Mouse (Mus musculus): ENCODE measurements around the gene Tbpl1. TPM values are rescaled to one million over a fixed set of nuclear protein-coding genes. Genes with fewer than 3 reads are reported as not detected.

The Tbpl1 gene
- polyA plus RNA-seq, 1 experiment from 2014 or later: 76.9 TPM

DNA sequence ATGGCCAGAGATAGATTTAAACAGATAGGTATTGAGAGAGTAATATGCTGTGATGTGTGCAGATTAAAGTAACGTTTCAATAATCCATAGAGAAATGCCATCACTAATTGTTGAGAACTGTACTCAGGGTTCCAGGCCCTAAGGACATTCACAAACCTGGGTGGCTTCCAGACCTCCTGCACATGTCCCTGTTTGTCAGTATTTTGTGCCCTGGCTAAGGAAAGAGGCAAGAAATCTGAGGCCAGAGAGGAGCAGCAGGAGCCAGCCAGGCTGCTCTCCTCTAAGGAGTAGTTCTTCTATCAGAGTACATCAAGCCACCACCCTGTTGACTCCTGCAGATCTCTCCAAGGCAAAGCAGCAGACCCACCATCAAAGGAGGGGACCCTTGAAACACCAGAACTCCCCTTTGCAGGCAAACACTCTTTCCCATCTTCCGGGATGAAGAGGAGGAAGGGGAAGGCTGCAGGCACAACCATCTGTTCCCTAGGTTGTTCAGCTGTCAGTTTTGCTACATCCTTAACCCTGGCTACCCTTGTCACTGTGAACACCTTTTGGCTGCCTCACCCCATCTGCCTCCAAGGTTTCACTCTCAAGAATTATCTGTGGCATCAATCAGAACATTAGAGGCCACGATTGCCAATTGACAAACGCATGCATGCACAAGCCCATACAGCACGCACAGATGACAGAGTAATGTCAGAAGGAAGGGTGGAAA lies 71.3 kb downstream of the Tbpl1 start:
- H3K4me1 ChIP-seq (replicated peaks): peaks cover 15% of the 10 kb centered on the region
- ATAC-seq (ENCODE audit: insufficient number of reproducible peaks, insufficient read depth, low FRiP score, low TSS enrichment, low read depth): no peak
- no peak overlapping the region for H3K4me2 ChIP-seq
- H3K27me3 ChIP-seq: no peaks in the 10 kb centered on the region
- no peaks in the 10 kb centered on the region for H3K36me3 ChIP-seq
- WGBS: 85% methylated on average over 5 of the region's 5 CpGs
- H3K4me3 ChIP-seq (replicated peaks): no peak overlapping the region
- H3K27ac ChIP-seq: no peak overlapping the region
- H3K9me3 ChIP-seq: no peaks in the 10 kb centered on the region
- no peak overlapping the region for H3K9ac ChIP-seq (replicated peaks)

DNA sequence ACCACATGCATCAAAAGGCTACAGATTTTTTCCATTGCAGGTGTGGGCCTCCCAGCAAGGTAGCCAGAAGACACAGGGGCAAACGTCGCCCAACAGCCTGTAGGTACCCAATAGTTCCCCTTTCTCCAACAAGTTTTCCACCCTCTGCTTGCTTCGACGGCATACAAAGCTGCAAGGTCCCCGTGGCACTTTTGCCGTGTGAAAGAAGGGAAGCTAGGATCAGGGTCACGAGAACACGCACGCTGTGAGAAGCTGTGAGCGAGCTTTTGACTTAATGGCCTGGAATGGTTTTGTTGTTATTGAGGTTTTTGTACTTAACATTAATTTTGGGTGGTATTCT lies 72.4 kb downstream of the Tbpl1 start:
- Histone ChIP-seq H3K36me3 (no peaks in the 10 kb centered on the region), H3K4me1 (replicated peaks) (peaks cover 15% of the 10 kb centered on the region), H3K27ac (peak overlapping the region; percentile 67; the same call in 1 of the 2 replicates), H3K27me3 (no peaks in the 10 kb centered on the region), H3K4me3 (replicated peaks) (no peak overlapping the region), H3K9me3 (no peaks in the 10 kb centered on the region), H3K4me2 (no peak overlapping the region), H3K9ac (replicated peaks) (no peak overlapping the region)
- ATAC-seq (ENCODE audit: insufficient number of reproducible peaks, insufficient read depth, low FRiP score, low TSS enrichment, low read depth): no peak
- 91% methylated on average over 10 of the region's 10 CpGs for WGBS

GRCm38 (mm10) chr10:22658534-22659385 lies 73.0 kb downstream of the Tbpl1 start:
- Histone ChIP-seq H3K4me2 (peak overlapping the region; percentile 36), H3K9ac (replicated peaks) (no peak overlapping the region), H3K36me3 (no peaks in the 10 kb centered on the region), H3K9me3 (no peaks in the 10 kb centered on the region), H3K4me1 (replicated peaks) (peaks cover 18% of the 10 kb centered on the region), H3K4me3 (replicated peaks) (no peak overlapping the region), H3K27me3 (no peaks in the 10 kb centered on the region), H3K27ac (peak overlapping the region; percentile 67; the same call in 1 of the 2 replicates)
- WGBS: 38% methylated on average over 23 of the region's 23 CpGs
- peak; percentile 83 for ATAC-seq (ENCODE audit: insufficient number of reproducible peaks, insufficient read depth, low FRiP score, low TSS enrichment, low read depth)

Small RNA genes within 50 kb of the gene (microRNA-seq; reads per million reads assigned to microRNA genes)
- 2.6 reads per million, percentile 5 among the genes with 10 or more reads in this experiment for gene Mir7663

Other genes with a start within 250 kb of the Tbpl1 start
- gene Slc2a12, start 86.9 kb downstream of the Tbpl1 start, polyA plus RNA-seq (2016; fragmentation: Nextera tagmentation; extraction: Ambion mirVana): 1.4 and 1.5 TPM in 2 replicates
- gene Tcf21, start 88.2 kb upstream of the Tbpl1 start, polyA plus RNA-seq (2016; fragmentation: Nextera tagmentation; extraction: Ambion mirVana): 0.22 and 0.59 TPM in 2 replicates

All from limb, embryonic 12.5 days (tissue).